In the genomic region with DNA sequence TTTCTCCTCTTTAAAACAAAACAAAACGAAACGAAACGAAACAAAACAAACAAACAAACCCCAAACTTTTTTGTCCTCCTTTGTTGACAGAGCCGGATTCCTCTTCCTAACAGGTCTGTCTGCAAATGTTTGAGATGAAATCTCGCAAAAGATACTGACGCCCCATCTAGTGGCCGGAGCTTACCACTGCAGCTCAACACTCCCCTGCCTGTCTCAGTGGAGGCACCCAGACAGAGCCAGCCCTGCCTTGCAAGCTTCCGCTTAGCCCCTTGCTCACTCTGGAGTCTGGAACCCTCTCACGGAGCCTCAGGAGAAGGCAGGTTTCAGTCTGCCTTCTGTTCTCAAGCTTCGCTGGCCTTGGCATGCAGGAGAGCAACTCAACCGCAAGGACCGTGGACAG, we compare ENCODE assay signal across 7 mouse cellular contexts. TPM values are rescaled to one million over a fixed set of nuclear protein-coding genes. Genes with fewer than 3 reads are reported as not detected.
DNase-seq lines count a peak whose midpoint lies in the region; TF ChIP-seq lines count a peak whose summit lies in the region.

No protein-coding gene starts in this region.

- DNase-seq in adrenal gland, adult (ENCODE audit: inconsistent age in 2 of 2, low spot score in 1 of 2): peak; percentile 77 to 93
- DNase-seq in cerebellum, postnatal 4 days (ENCODE audit: low spot score in 2 of 2): peak; percentile 82 to 84
- peak; percentile 80 for DNase-seq in gastrocnemius, adult 2 months
- DNase-seq in induced T-regulatory cell, adult 2 months (ENCODE audit: low read depth): peak; percentile 88
- DNase-seq in left cerebral cortex, adult 8-10 months (ENCODE audit: low spot score in 2 of 2): peak; percentile 56 to 76
- DNase-seq in right cerebral cortex, postnatal 25 days: peak; percentile 81

- H3K9me3 ChIP-seq in megakaryocyte, embryonic 14.5 days: peaks cover 7% of the 10 kb centered on the region

- no peak overlapping the region for H3K27ac ChIP-seq in gastrocnemius, adult 2 months

- H3K27me3 ChIP-seq in megakaryocyte, embryonic 14.5 days (replicated peaks): peaks cover 34% of the 10 kb centered on the region

- TF ChIP-seq CTCF in gastrocnemius, adult 2 months (IDR thresholded peaks at IDR 0.05): peak; percentile 94

- intact Hi-C loops in gastrocnemius, adult 2 months (cut with DNase I): loop anchor here (1.0 to 5.0 kb wide), 3 partner anchors 109 to 189 kb away; no protein-coding TSS in a partner anchor

- H3K4me1 ChIP-seq in megakaryocyte, embryonic 14.5 days: peaks cover 21% of the 10 kb centered on the region

- no peak overlapping the region for H3K4me3 ChIP-seq in gastrocnemius, adult 2 months
- H3K4me3 ChIP-seq in megakaryocyte, embryonic 14.5 days (replicated peaks): peak overlapping the region; percentile 82

- H3K36me3 ChIP-seq in megakaryocyte, embryonic 14.5 days (replicated peaks; ENCODE audit: low read length): peaks cover 35% of the 10 kb centered on the region

RNA-seq across cellular contexts. Expression of gene Tfap2e, which starts 5.4 kb away (rescaled TPM):
- not detected for total RNA-seq in gastrocnemius, adult 2 months (2021)
- total RNA-seq in left cerebral cortex, adult 8-10 months (2022): not detected
- not detected in 2 replicates for polyA plus RNA-seq in megakaryocyte, embryonic 14.5 days (2012; ENCODE audit: insufficient read depth, low replicate concordance)

RNA-seq across cellular contexts. Expression of gene Ncdn, which starts 11.8 kb away (rescaled TPM):
- total RNA-seq in gastrocnemius, adult 2 months (2021): 10 to 100 TPM; 11.0 to 11.7 TPM
- 100 to 1,000 TPM; 980 to 990 (median 985) TPM for total RNA-seq in left cerebral cortex, adult 8-10 months (2022)
- polyA plus RNA-seq in megakaryocyte, embryonic 14.5 days (2012; ENCODE audit: insufficient read depth, low replicate concordance): 33.6 and 37.4 TPM in 2 replicates

RNA-seq across cellular contexts. Expression of gene AU040320, which starts 11.9 kb away (rescaled TPM):
- 10 to 100 TPM; 27.8 to 29.3 TPM for total RNA-seq in gastrocnemius, adult 2 months (2021)
- 10 to 100 TPM; 62.6 to 66.9 (median 65.0) TPM for total RNA-seq in left cerebral cortex, adult 8-10 months (2022)
- polyA plus RNA-seq in megakaryocyte, embryonic 14.5 days (2012; ENCODE audit: insufficient read depth, low replicate concordance): 18.6 and 47.8 TPM in 2 replicates

Comparison
In these comparisons a context has a peak if more than half of its experiments do, and no peak if none do; other contexts are left out.
1. RNA of gene Ncdn, which starts 11.8 kb away (total RNA-seq): 980 to 990 TPM in left cerebral cortex, adult 8-10 months; 11.0 to 11.7 TPM in gastrocnemius, adult 2 months; every median in the first group is over 10 times any median in the second.
2. Peak in every context shown above with its lines, with median percentiles within 50 percentile points of each other: DNase-seq.